Mouse (Mus musculus) stomach, postnatal 0 days (tissue): ENCODE data around the gene Olfr420.

Experiments
- CTCF ChIP-seq: IDR thresholded peaks from 2 replicates; pipeline ENCODE4 v1.5.1; 2016; ENCODE audit warnings: antibody characterized with exemption, low read depth, mild to moderate bottlenecking, moderate library complexity
- EP300 ChIP-seq: optimal IDR thresholded peaks from 2 replicates; pipeline ENCODE3; 2016; ENCODE audit warnings: antibody characterized with exemption

DNA sequence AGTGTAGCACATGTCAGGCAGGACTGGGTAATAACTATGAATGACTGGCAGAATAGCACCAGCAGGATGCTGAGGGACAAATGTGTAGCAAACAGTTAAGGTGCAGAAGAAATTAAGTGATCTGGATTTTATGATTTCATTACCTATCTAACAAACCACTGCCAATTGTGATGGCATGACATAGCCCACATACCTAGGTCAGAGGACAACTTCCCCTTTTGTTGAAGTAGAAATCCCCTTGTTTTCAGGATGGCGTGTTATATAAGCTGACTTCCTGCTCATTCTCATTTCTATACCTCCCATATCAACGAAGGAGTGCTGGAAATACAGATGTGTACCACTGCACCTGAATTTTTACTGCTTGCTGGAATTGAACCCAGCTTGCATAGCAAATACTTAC lies 14.0 kb upstream of the Olfr420 start:
- TF ChIP-seq EP300, result no peak
- no peak for TF ChIP-seq CTCF
